Mouse (Mus musculus) CD4-positive helper T cell, adult 2 months (primary cell): ENCODE measurements around the gene Fam162a.
"Not testable (repeated sequence)": the region's sequence is repeated elsewhere in the genome, so short reads cannot be mapped to it uniquely, and the experiment has no call there.

Experiments used
- DNase-seq: peaks from one replicate; pipeline ENCODE4 v3.0.0-alpha.2; 2012; ENCODE audit warnings: low read depth, missing footprints, low spot score

Fam162a gene

DNA sequence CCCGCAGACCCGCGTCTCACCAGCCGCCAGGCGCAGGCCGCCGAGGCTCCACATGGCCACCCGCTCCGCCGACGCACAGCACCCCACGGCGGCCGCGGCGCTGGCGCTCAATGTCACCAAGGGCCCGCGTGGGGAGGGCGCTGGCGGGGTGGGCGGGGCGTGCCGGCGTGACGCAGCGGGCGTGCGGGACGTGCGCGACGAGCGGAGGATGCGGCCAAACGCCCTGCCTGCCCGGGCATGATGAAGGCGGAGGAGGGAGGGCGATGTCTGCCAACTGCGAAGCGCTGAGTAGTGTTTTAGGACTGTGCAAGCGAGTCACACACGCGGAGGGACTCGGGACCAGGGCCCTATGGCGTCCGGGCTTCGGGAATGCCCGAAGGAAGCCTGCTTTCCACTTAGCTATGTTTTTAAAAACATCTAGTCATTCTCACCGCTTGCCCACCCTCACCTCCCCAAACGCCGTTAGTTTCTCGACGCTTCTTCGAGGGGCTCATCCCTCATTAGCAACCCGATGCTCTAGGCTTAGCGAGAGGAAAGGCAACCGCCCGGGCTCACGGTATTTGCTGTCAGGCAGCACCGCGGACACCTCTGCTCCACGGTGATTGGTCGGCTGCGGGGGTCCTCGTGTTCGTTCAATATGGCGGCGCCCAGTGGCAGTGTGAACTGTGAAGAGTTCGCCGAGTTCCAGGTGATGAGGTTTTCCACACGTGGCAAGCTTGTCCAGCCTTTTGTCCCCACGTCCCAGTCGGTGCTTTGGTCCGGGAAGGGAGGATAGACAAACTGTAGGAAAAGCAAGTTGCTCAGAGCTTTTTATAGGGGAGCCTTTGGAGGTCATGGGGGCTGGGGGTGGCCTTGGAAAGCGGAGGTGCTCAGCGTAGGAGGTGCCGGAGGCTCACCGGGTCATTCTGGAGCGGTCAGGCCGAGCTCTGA is at the start of gene Fam162a, which contains the start of gene Ccdc58:
Fam162a (minus strand) TSS at position 145 of the 930 bp plus-strand sequence.
Ccdc58 (plus strand) TSS at position 236 of the 930 bp plus-strand sequence.
- peak; percentile 95 for DNase-seq

DNA sequence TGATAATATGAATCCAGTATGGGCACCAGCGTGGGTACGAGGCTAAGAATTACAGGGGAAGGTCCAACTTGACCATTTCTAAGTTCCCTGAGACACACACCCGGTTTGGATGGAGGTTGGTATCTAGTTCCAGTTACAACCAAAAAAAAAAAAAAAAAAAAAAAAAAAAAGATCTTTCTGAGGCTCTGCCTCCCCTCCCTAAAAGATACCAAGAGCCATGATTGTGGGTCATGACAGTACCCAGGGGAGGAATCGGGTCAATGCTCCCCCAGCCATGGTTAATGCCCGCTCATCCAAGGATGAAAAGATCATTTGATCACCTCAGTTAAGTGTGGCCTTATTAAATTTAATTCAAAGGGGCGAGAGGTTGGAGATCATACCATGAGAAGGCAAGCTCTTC is 44.4 kb upstream of the Fam162a start:
- not testable (repeated sequence) for DNase-seq

DNA sequence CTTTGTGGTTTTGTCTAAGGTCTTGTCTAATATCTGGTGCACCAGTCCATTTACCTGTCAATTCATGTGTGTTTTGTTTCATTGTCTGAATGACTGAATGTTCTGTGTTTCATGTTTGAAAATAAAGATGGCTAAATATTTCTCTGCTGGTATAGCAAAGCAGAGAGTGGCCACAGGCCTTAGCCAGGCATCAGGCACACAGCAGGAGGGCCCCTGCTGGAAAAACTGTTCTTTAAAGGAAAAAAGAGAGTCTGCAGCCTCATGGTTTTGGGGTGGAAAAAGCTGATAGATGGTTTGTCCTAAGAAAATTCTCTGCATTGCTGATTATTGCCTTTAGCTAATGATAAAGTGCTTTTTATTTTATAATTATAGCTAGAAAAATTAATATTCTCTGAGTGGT is 40.1 kb upstream of the Fam162a start:
- not testable (repeated sequence) for DNase-seq

DNA sequence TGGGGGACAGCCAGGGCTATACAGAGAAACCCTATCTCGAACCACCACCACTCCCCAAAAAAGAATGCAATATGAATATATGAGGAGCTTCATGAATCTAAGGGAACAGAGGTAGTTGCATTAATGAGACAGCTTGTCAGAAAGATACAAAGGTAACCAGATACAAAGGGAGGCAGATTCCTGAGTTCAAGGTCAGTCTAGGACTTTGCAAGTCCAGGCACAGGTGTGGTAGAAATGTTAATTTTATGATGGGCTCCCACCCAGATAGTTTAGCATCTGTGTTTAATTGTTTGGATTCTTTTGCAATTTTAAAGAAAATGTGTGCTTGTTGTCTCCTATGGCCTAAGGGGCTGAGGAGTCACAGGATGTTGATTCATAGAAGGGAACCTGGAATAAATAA is 30.8 kb upstream of the Fam162a start:
- no peak for DNase-seq

DNA sequence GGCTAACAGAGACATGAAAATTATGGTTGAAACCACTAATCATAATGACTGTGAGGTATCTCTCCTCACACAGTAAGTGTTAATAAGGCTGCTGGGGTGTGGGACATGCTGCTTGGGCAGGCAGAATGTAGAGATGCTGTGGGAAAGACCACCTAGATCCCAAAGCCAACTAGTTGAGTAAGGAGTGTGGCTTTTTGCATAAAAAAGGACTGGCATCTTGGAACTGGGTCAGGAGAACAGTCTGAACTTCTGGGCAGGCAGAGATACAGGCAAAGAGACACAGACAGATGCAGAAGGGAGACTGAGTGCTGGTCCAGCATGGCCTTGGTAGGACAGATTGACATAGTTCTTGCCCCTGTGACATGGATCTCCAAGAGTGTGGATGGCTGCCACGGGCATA is 30.1 kb upstream of the Fam162a start:
- DNase-seq = no peak

DNA sequence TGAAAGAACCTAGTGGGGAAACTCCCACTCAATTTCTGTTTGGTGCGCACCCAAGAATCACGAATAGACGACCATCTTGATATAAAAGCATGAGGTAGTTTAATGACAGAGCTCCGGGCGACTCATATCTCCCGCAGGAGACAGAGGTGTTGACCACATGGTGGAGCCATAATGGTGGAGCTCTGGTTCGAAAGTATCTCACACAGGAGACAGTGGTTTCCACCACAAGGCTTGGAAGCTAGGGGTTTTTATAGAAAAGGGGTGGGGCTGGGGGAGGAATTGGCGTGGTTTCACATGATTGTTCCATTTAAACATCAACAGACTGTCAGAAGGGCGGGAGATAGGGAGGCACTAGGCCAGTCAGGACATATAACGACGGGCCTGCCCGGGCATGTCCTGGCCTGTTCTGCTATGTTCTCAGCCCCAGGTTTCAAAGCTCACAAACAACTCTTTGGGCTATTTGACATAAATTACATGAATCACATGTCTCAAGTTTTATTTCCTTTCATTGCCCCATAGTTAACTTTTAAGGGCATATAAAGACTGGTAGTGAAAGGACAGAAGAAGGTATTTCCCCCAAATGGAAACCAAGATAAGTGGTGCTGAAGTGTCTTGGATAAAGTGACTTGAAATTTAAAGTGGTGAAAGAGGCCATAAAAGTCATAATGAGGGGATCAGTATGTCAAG is 26.6 kb upstream of the Fam162a start:
- not testable (repeated sequence) for DNase-seq

DNA sequence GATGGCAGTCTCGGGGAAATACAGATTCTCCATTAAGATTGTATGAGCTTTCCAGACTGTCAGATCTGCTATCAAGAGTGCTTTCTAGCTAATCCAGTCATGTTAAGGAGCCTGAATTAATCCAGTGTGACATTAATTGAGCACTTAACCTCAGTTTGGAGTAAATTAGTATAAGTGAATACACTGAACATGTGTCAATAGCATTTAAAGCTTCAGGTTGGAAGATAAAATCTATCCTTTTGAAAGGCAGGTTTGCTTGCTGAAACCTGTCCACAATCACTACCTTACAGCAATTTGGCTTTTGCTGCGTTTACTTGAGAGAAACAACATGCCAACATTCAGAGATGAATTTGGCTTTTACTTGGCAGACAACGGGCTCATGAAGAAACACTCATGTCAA is 22.7 kb upstream of the Fam162a start:
- no peak for DNase-seq

DNA sequence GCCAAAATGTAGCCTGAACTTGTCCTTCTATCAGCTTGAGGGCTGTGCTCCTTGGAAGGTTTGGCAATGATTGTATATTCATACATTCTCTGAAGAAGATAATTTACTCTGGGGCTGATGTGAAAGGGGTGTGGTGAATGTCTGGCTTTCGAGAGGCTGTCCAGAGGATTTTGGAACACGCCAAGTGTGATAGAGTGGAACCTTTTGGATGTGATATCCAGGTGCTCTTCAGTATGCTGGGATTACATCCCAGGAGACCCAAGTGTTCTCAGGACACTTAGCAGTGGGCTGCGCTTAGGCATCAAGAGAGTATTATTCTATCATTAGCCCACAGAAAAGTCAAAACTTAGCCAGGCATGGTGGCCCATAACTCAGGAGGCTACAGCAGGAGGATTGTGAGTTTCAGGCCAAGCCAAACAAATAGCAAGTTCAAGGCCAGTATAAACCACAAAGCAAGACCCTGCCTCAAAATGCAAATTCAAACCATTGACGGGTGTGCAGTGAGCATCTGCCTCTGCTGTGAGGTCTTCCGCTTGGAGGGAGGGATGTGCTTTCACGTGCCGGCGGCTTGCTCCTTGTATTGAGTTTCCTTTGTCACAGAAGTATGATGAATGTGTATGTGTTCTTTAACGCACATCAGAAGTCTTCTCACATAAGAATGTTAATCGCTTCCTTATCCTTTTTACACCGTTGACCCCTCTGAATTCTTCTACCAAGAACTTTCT is 19.6 kb upstream of the Fam162a start:
- DNase-seq = no peak

DNA sequence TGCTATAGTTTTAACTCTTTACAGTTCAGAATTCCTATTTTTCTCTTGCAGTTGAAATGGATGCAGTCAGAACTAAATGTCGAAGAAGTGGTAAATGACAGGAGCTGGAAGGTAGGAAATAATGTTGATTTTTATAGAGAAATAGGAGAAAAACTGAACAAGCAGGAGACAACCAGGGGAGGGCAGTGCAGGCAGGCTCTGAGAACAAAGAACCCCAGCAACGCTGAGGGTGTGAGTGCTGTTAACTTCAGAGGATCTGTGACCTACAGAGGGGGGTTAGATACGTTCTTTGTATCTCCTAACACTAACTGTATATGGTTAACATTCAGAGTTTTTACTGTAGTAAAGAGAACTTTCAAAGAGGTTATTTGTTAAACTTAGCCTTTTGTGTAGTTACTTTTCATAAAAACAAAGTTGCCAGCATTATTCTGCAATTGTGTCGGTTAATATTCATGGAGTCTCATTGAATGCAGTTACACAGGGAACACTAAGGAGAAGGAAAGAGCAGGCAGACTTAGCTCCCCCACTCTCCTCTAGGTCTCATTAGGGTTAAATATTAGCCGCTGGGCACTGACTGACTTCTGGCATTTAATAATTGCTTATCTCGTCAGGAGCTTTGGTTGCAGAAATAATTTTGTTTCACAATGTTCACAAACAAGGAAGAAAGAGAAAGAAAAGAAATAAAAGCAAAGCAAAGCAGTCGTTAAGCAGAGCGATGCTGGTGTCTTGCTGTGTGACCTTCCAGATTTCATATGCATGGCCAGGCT is 18.6 kb upstream of the Fam162a start:
- no peak for DNase-seq

DNA sequence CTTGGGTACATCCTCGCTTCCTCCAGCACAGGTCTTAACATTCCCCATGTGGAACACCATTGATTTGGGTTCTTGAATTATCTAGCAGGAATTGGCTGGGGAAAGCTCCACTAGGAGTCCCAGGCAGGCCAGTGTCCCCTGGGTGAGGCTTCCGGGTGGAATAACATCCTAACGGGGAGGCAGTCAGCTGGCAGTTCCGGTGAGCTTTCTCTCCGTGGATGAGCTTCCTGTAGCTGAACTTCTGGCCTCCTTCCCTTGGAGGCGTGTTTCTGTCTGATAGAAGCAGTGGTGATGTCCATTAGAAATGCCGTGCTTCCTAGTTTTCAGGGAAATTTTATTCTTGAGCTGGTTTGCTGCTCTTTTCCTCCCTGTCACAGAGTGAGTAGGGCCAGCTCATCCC is 17.7 kb upstream of the Fam162a start:
- DNase-seq = no peak

DNA sequence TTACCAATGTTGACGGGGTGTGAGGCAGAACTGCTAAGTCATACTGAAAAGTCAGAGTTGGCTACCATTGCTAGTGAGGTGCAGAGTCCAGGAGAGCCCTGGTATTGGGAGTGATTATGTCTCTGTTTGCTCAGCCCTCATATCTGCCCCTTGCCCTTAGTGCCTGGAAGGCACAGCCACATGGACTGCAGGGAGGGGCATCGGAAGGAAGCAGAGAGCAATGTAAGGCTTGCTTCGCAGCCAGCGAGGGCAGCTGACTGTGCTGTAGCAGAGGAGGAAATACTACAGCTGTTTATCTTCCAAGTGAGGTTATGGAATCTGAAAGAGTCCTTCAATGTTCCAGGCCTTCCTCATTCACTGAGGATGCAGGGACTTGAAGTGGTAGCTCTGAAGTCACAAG is 16.5 kb upstream of the Fam162a start:
- no peak for DNase-seq

DNA sequence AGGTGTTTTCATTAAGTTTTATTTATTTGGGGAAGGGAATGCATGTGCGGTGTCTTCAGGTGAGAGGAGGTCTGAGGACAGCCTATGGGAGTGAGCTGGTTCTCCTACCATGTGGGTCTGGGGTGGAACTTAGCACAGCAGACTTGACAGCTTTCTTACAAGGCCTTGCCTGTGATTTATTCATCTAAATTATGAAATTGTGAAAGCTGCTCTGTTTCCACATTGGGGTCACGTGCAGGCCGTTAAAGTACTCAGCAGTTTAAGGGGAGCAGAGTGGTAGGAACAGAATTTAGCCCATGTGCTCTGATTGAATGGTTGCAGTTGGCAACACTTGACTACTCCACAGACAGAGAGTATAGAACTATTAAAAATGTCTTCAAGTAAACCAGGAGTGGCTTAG is 8.5 kb upstream of the Fam162a start:
- DNase-seq = no peak

DNA sequence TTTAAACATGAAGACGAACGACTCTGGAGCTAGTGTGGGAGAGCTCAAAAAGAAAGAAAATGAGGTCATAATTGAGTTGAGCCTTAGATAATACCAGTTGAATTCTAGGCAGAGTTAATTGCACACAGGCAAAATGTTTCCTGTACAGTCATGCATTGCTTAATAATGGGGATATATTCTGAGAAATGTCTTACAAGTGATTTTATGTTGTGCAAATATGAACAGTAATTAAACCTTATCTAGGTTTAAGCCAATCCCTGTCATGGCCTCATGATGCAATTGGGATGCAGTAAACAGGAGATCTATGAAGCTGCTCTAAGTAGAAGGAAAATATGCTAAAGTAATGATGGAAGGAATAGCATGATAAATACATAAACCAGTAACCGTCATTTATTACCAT is 3.4 kb upstream of the Fam162a start:
- DNase-seq = no peak

DNA sequence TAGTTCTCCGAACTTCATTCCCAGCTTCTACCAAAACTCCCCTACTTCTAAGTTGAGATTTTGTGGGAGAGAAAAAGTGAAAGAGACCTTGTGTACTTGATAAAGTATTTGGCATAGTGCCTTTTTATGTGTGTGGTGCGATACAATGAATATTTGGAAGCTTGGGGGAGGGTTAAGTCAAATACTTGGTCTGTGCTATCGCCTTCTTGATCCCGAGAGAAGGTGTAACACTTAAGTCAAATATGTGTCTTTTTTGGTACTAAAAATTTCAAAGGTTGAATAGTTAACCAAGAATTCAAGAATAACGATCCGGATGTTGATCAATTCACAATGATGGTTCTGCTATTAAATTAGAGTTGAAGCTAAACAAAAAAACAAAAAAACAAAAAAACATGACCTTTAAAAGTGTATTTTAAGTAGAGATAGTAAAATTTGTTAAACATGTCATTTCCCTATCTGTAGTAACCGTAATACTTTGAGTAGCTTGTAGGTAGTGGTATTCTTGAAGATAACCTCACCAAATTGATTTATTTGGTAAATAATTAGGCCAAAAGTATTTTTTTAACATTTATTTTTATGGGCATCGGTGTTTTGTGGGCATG is 1.1 kb upstream of the Fam162a start:
- DNase-seq = no peak

DNA sequence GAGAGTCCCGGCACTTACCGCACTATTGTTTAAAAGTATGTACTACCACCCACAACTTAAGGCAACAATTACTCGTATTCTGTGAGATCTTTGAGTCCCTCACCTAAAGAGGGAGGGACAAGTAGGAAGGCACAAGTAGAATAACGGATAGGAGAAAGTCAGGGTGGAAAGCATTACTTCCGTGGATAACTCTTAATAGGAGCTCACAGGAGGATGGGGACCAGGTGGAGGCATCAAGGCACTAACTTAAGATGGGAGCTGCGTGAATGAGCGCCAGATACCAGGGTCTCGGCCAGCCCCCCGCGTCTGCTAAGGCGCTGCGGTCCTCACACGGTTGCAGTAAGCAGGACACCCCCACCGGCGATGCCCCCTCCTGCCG is 334 bp downstream of the Fam162a start:
- DNase-seq = no peak

DNA sequence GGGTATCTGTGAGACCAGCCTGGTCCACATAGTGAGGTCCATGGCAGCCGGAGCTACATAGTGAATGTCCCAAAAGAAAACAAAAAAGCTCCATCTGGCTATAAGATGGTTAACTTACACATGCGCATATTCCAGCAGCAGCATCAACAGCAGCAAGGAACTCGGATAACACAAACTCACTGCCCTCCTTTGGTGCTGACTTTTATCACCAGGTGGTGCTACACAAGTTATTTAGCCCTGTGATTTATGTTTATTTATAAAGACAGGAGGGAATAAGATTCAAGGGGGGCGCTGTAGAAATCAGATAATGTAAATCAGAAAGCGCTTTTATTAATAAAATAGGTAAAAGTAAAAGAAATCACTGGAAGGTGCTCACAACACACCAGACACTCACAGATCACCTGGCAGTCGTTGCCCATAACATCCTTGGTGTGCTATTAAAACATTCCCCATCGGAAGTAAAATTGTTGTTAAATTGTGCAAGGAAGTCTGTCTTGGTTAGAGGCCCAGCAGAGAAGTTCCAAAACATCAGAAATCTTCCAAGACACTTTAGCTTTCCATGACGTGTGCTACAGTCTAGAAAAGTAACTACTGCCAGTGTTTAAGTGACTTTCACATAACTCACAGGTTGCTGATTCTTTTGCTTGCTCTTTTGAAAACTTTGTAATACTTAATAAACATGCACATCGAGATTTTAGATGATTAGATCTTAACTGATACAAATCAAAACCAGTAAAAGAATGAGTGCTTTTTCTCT is 1.4 kb downstream of the Fam162a start:
- DNase-seq = peak; percentile 46

DNA sequence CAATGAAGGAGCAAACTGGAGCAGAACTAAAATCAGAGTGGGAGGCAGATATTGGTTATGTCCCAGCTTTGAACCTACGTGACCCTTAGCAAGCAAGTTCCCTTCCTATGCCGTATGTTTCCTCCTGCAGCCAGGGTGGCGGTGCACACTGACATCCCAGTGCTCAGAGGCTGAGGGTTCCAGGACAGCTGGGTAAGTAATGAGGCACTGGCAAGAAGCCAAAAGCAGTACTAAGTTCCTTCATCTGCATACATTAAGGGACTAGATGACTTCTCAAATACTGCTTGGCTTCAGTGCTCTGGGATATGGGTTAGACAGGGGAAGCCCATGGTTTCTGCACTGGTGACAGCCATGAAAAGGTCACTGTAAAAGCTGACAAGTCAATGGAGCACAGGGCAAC is 3.0 kb downstream of the Fam162a start:
- DNase-seq = no peak

DNA sequence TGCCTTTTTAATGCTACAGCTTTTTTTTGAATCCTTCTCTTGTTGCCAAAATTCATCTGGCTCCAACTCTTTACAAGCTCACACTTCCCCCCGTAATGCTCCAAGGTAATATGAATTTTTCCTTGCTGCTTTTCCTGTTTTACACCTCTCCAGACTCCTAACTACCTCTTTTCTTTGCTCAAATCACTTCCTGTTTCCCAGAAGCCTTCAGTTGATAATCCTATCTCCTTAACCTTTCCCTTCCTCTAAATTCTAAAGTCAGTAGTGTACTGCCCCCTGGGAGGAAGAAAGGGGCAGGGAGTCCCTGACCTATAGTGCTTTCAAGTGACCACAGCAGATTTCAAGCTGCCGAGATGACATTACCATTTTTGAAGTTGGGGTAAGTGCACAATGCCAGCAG is 3.7 kb downstream of the Fam162a start:
- DNase-seq = no peak

DNA sequence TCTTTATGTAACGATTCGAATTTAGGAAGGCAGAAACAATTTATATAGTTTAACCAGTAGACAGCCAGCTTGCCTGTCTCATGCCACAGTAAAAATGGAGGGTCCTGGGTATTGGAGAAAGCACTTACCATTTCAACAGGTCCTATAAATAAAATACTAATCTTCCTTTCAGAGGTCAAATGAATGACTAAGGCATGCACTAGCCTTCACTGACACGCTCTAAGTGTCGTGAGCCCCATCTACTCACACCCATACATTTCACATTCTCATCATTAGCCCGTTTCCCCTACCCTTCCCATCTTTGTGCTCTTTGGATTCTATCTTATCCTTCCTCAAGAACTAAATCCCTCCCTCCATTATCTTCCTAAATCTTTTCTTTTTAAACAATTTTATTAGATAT is 6.5 kb downstream of the Fam162a start:
- DNase-seq = no peak

DNA sequence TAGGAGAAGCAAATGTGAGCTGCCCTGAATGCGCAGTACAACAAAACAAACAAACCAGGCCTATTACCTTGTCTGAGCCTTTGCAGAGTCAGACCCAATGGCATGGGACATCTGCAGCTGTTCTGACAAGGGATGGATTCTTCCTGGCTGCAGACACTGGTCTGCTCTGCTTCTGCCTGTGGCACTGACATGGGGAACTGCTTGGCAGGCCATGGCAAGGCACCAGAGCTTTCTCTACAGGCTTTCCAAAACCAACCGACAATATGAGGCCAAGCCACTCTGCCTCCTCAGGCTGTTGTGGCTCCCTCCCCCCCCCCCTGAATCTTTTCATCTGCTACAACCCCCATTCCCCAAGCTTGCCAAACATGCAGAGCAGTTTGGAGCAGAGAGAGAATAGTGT is 8.1 kb downstream of the Fam162a start:
- no peak for DNase-seq
